Mouse (Mus musculus) forebrain, embryonic 13.5 days (tissue): ENCODE measurements around the gene Cdk11b. TPM values are rescaled to one million over a fixed set of nuclear protein-coding genes. Genes with fewer than 3 reads are reported as not detected.
"Not testable (repeated sequence)": the region's sequence is repeated elsewhere in the genome, so short reads cannot be mapped to it uniquely, and the experiment has no call there.

Source experiments
- ATAC-seq: fragments of 200-750 bp; cut with Nextera tagmentation; 2 replicates; pipeline ENCODE4 v1.8.0; 2017
- H3K27ac ChIP-seq: fragments of 300-500 bp; sonication (generic); 2 replicates; pipeline ENCODE4 v1.5.1; 2015; ENCODE audit warnings: inconsistent platforms, mild to moderate bottlenecking, moderate library complexity
- H3K27me3 ChIP-seq: fragments of 300-500 bp; sonication (generic); 2 replicates; pipeline ENCODE4 v1.6.1; 2015; ENCODE audit warnings: mild to moderate bottlenecking, inconsistent platforms
- H3K36me3 ChIP-seq: fragments of 300-500 bp; sonication (generic); 2 replicates; pipeline ENCODE4 v1.6.1; 2015; ENCODE audit warnings: mild to moderate bottlenecking, inconsistent platforms; ENCODE audit not compliant: poor library complexity, severe bottlenecking
- H3K4me1 ChIP-seq: fragments of 300-500 bp; sonication (generic); 2 replicates; pipeline ENCODE4 v1.6.1; 2015; ENCODE audit warnings: inconsistent platforms
- H3K4me2 ChIP-seq: fragments of 300-500 bp; sonication (generic); 2 replicates; pipeline ENCODE4 v1.6.1; 2015; ENCODE audit warnings: inconsistent platforms, mild to moderate bottlenecking, moderate library complexity
- H3K4me3 ChIP-seq: fragments of 300-500 bp; sonication (generic); 2 replicates; pipeline ENCODE4 v1.5.1; 2015; ENCODE audit warnings: mild to moderate bottlenecking, inconsistent platforms
- H3K9ac ChIP-seq: fragments of 300-500 bp; sonication (generic); 2 replicates; pipeline ENCODE4 v1.6.1; 2015; ENCODE audit warnings: mild to moderate bottlenecking, inconsistent platforms
- H3K9me3 ChIP-seq: fragments of 300-500 bp; sonication (generic); replicated peaks from 2 replicates; pipeline ENCODE4 v1.6.1; 2016; ENCODE audit warnings: inconsistent platforms
- WGBS: fragments of 180-500 bp; shearing (Covaris S2); methylation state at CpG from one replicate; pipeline ENCODE4 v1.1.7; 2015; 5-methylcytosine and 5-hydroxymethylcytosine counted together
- polyA plus RNA-seq: library from polyadenylated mRNA; unstranded; fragments of >200 nt; fragmentation: Nextera tagmentation; extraction: Ambion mirVana; gene quantifications from 2 replicates; pipeline ENCODE4 v1.2.1, GENCODE M21; 2015

Cdk11b gene
- polyA plus RNA-seq, 1 experiment from 2014 or later, result 77.9 TPM

- peak overlapping the region; percentile 30 for H3K4me3 ChIP-seq
- peaks cover 61% of the 10 kb centered on the region for H3K36me3 ChIP-seq
- no peak; the same call in 1 of the 2 replicates for ATAC-seq
- H3K4me2 ChIP-seq, result peak overlapping the region; percentile 59
- peaks cover 61% of the 10 kb centered on the region for H3K27me3 ChIP-seq
- H3K9me3 ChIP-seq, result no peaks in the 10 kb centered on the region
- H3K27ac ChIP-seq, result no peak overlapping the region
- whole genome bisulfite sequencing, result 2% methylated on average over 31 of the region's 31 CpGs
- H3K9ac ChIP-seq, result peak overlapping the region; percentile 61
- peaks cover 34% of the 10 kb centered on the region for H3K4me1 ChIP-seq
Observed at GRCm38 (mm10) chr4:155653451-155654182, 29.0 kb downstream of the Cdk11b start.

GRCm38 (mm10) chr4:155654183-155654455 lies 29.5 kb downstream of the Cdk11b start:
- Histone ChIP-seq H3K27ac (no peak overlapping the region), H3K4me2 (peak overlapping the region; percentile 59), H3K4me1 (peaks cover 34% of the 10 kb centered on the region), H3K36me3 (peaks cover 61% of the 10 kb centered on the region), H3K9me3 (no peaks in the 10 kb centered on the region), H3K27me3 (peaks cover 61% of the 10 kb centered on the region), H3K4me3 (peak overlapping the region; percentile 30), H3K9ac (peak overlapping the region; percentile 52; the same call in 1 of the 2 replicates)
- no peak for ATAC-seq
- WGBS, result 1% methylated on average over 6 of the region's 6 CpGs

- Histone ChIP-seq H3K27me3 (peaks cover 61% of the 10 kb centered on the region), H3K9ac (peak overlapping the region; percentile 52; the same call in 1 of the 2 replicates), H3K4me3 (peak overlapping the region; percentile 30), H3K4me1 (peaks cover 34% of the 10 kb centered on the region), H3K36me3 (peaks cover 61% of the 10 kb centered on the region), H3K4me2 (peak overlapping the region; percentile 59), H3K9me3 (no peaks in the 10 kb centered on the region), H3K27ac (no peak overlapping the region)
- 3% methylated on average over 52 of the region's 52 CpGs for WGBS
- peak; percentile 54 for ATAC-seq
Observed at GRCm38 (mm10) chr4:155654456-155655298, 30.0 kb downstream of the Cdk11b start.

- peaks cover 55% of the 10 kb centered on the region for H3K27me3 ChIP-seq
Observed at GRCm38 (mm10) chr4:155656214-155656751, 31.6 kb downstream of the Cdk11b start.

GRCm38 (mm10) chr4:155658961-155659360 lies 34.3 kb downstream of the Cdk11b start:
- Histone ChIP-seq H3K9ac (no peak overlapping the region), H3K27ac (no peak overlapping the region), H3K4me1 (peaks cover 16% of the 10 kb centered on the region), H3K9me3 (no peaks in the 10 kb centered on the region), H3K27me3 (peaks cover 28% of the 10 kb centered on the region), H3K4me3 (no peak overlapping the region), H3K36me3 (peaks cover 60% of the 10 kb centered on the region), H3K4me2 (no peak overlapping the region)
- ATAC-seq, result no peak
- WGBS, result 95% methylated on average over 9 of the region's 10 CpGs

More at GRCm38 (mm10) chr4:155656214-155656751, 31.6 kb downstream of the Cdk11b start:
- Histone ChIP-seq H3K36me3 (peaks cover 56% of the 10 kb centered on the region), H3K4me3 (no peak overlapping the region), H3K9ac (no peak overlapping the region), H3K27ac (no peak overlapping the region), H3K9me3 (no peaks in the 10 kb centered on the region), H3K4me2 (no peak overlapping the region), H3K4me1 (peaks cover 34% of the 10 kb centered on the region)
- ATAC-seq, result no peak
- 91% methylated on average over 13 of the region's 13 CpGs for WGBS

GRCm38 (mm10) chr4:155660641-155661040 lies 36.0 kb downstream of the Cdk11b start:
- no peaks in the 10 kb centered on the region for H3K9me3 ChIP-seq
- WGBS, result 90% methylated on average over 12 of the region's 12 CpGs

GRCm38 (mm10) chr4:155666903-155667302 lies 42.2 kb downstream of the Cdk11b start:
- Histone ChIP-seq H3K36me3 (peaks cover 16% of the 10 kb centered on the region), H3K9ac (no peak overlapping the region), H3K4me2 (no peak overlapping the region), H3K9me3 (no peaks in the 10 kb centered on the region), H3K4me1 (peaks cover 18% of the 10 kb centered on the region), H3K4me3 (no peak overlapping the region), H3K27me3 (0 out of 2 replicates have a peak, but pooled peaks cover 2% of the 10 kb centered on the region), H3K27ac (no peak overlapping the region)
- no peak for ATAC-seq

More at GRCm38 (mm10) chr4:155660641-155661040, 36.0 kb downstream of the Cdk11b start:
- Histone ChIP-seq H3K4me2 (no peak overlapping the region), H3K27me3 (peaks cover 12% of the 10 kb centered on the region), H3K36me3 (peaks cover 68% of the 10 kb centered on the region), H3K9ac (no peak overlapping the region), H3K4me3 (no peak overlapping the region), H3K4me1 (no peaks in the 10 kb centered on the region), H3K27ac (no peak overlapping the region)
- no peak for ATAC-seq

- H3K9ac ChIP-seq, result peak within 1 kb of the TSS; percentile 85
- H3K36me3 ChIP-seq, result peaks cover 8% of the 10 kb centered on the region
- 0 out of 2 replicates have a peak, but pooled peaks cover 4% of the 10 kb centered on the region for H3K27me3 ChIP-seq
- H3K4me3 ChIP-seq, result peak within 1 kb of the TSS; percentile 85
- peaks cover 18% of the 10 kb centered on the region for H3K4me1 ChIP-seq
- H3K4me2 ChIP-seq, result peak within 1 kb of the TSS; percentile 93
- no peaks in the 10 kb centered on the region for H3K9me3 ChIP-seq
- WGBS, result under 1% methylated on average over 70 of the region's 73 CpGs
- ATAC-seq, result peak; percentile 99
- H3K27ac ChIP-seq, result peak within 1 kb of the TSS; percentile 74
Observed at GRCm38 (mm10) chr4:155668689-155669597, 44.3 kb downstream of the Cdk11b start, which contains the start of gene Mib2. TSS of gene Mib2 (minus strand) at chr4:155669198.

GRCm38 (mm10) chr4:155669598-155670075 lies 45.0 kb downstream of the Cdk11b start:
- Histone ChIP-seq H3K9me3 (no peaks in the 10 kb centered on the region), H3K4me3 (peak overlapping the region; percentile 85)

GRCm38 (mm10) chr4:155670236-155670635 lies 45.6 kb downstream of the Cdk11b start:
- not testable (repeated sequence) for H3K4me3 ChIP-seq, H3K4me2 ChIP-seq, H3K9ac ChIP-seq, H3K27ac ChIP-seq, H3K9me3 ChIP-seq, H3K27me3 ChIP-seq, H3K36me3 ChIP-seq, ATAC-seq
- peaks cover 18% of the 10 kb centered on the region for H3K4me1 ChIP-seq
- WGBS, result 60% methylated on average over 4 of the region's 4 CpGs

More at GRCm38 (mm10) chr4:155669598-155670075, 45.0 kb downstream of the Cdk11b start:
- ATAC-seq, result peak; percentile 48; the same call in 1 of the 2 replicates
- Histone ChIP-seq H3K4me2 (peak overlapping the region; percentile 93), H3K4me1 (peaks cover 18% of the 10 kb centered on the region), H3K27ac (no peak overlapping the region), H3K36me3 (peaks cover 3% of the 10 kb centered on the region), H3K9ac (no peak overlapping the region), H3K27me3 (0 out of 2 replicates have a peak, but pooled peaks cover 4% of the 10 kb centered on the region)
- 2% methylated on average over 8 of the region's 8 CpGs for WGBS

- H3K36me3 ChIP-seq, result no peaks in the 10 kb centered on the region
- no peak overlapping the region for H3K4me2 ChIP-seq
- H3K27me3 ChIP-seq, result 0 out of 2 replicates have a peak, but pooled peaks cover 4% of the 10 kb centered on the region
- WGBS, result 57% methylated on average over 2 of the region's 2 CpGs
- H3K9me3 ChIP-seq, result no peaks in the 10 kb centered on the region
- no peak overlapping the region for H3K4me3 ChIP-seq
- H3K27ac ChIP-seq, result no peak overlapping the region
- H3K9ac ChIP-seq, result no peak overlapping the region
- peaks cover 15% of the 10 kb centered on the region for H3K4me1 ChIP-seq
- ATAC-seq, result no peak
Observed at GRCm38 (mm10) chr4:155672082-155672481, 47.4 kb downstream of the Cdk11b start.
